Mouse (Mus musculus) adrenal gland, adult 18-20 months (tissue): ENCODE results near the gene Epb41l1. TPM values are rescaled to one million over a fixed set of nuclear protein-coding genes. Genes with fewer than 3 reads are reported as not detected.

Source experiments
- DNase-seq, 2 experiments: peaks; one replicate each; pipeline ENCODE4 v3.0.0; 2021 to 2022; ENCODE audit warnings: low spot score in 2 of 2
- microRNA-seq, 2 experiments: library from miRNA; unstranded; fragments of <30 nt; microRNA quantifications; one replicate each; pipeline ENCODE4 v1.2.0; 2021; ENCODE audit warnings: borderline number of aligned reads in 2 of 2
- total RNA-seq, 2 experiments: library from RNA; stranded (reverse); gene quantifications; 1 replicate in 1 of 2; 2 replicates in 1 of 2; pipeline ENCODE4 v1.2.3; 2021

Epb41l1 gene
- total RNA-seq, 2 experiments from 2014 or later, result 67.0 to 75.9 TPM

DNA sequence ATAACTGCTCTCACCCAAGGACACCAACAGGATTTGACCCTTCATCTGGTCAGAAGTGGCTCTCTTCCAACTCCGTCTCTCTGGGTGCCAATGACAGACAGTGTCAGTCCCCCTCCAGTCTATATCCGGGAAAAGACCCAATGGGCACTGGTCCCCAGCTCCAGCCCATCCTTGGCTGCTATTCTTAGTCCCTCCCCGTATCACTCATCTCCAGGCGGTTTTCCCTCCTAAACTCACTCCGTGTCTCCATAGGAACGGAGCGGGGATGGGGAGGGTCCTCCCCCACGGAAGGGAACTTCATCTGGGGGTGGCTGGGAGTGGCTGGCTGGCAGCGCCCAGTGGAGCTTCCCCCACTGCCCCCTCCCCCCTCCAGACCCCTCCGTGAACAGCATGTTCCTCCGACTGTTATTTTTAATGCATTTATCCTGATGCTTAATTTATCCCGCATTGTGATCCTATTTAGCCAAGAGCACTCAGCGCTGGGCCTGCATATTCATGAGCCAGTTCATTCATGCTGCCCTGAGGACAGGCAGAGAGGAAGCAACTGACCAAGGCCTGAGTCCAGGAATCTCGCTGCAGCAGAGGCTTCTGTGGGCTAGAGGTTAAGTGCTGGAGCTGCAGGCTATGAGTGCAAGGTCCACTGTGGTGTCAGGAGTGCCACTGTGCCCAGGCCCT is 164.2 kb downstream of the Epb41l1 start:
- no peak for DNase-seq

DNA sequence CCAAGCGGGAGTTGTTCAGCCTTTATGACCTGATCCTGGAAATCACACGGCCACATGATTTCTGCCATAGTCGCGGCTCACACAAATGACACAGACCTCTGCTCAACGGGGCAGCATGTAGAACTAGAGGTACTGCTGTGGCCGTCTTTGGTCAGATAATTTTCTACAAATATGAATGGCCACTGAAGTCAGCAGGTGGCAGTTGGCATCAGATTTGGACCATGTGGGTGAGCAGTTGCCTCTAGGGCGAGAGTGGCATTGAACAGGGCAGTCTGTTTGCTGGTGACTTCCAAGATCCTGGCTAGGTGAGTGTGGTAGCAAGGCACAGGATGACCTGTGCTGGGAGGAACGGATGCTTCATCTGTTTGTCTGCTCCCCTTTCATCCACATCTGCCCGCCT is 168.8 kb downstream of the Epb41l1 start:
- DNase-seq, result no peak

Small RNAs within 50 kb of the gene (microRNA-seq; reads per million reads assigned to microRNA genes)
- 0 reads per million in 2 experiments for gene Gm22758

Other genes starting within 250 kb of the Epb41l1 start
- gene Rbm39, start 240.7 kb upstream of the Epb41l1 start, total RNA-seq, result 100 to 1,000 TPM; 283 to 382 TPM
- gene Phf20, start 224.4 kb upstream of the Epb41l1 start, total RNA-seq, result 10 to 100 TPM; 32.3 to 42.2 TPM
- 1 to 10 TPM; 2.3 to 3.5 TPM for gene Cnbd2, start 108.6 kb upstream of the Epb41l1 start, total RNA-seq
- 100 to 1,000 TPM; 102 to 113 TPM for gene Scand1, start 108.2 kb upstream of the Epb41l1 start, total RNA-seq
- 10 to 100 TPM; 34.8 to 34.9 TPM for gene Aar2, start 126.7 kb downstream of the Epb41l1 start, total RNA-seq
- 10 to 100 TPM; 43.2 to 60.8 TPM for gene Dlgap4, start 192.8 kb downstream of the Epb41l1 start, total RNA-seq